Mouse (Mus musculus): ENCODE measurements around the gene Tril.

DNA sequence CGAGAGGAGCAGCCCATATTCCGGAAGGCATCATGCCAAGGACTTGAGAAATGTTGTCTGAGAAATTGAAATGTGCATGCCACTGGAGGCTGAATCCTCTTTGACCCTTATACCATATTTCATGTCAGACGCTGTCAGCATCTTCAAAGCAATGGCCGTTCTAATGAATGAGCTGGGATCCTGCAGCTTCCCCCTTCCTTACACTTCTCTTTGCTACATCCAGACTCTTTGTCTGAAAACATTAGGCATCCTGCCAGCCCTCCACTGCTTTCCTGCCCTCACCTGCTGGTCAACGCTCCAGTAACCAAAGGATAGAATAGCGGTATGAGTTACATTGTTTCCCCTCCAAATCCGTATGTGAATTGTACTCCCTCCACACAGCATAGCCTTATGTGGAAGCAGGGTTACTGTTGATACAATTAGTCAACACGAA, 14.0 kb downstream of the Tril start:
- TF ChIP-seq USF1 (IDR thresholded peaks at IDR 0.05; ENCODE audit: low read depth) (no peak), MYOD1 (IDR thresholded peaks at IDR 0.05; ENCODE audit: control insufficient read depth in 1 of 3, insufficient read length in 2 of 3, low read depth in 2 of 3) (no peak), POLR2A (IDR thresholded peaks at IDR 0.05; ENCODE audit: insufficient read length, low read depth) (no peak), MYOG (IDR thresholded peaks at IDR 0.05; ENCODE audit: control insufficient read depth in 1 of 3, insufficient read depth in 1 of 3, insufficient read length in 2 of 3, low read depth in 2 of 3) (no peak), CEBPB (IDR thresholded peaks at IDR 0.05; ENCODE audit: insufficient read depth, poor library complexity, severe bottlenecking) (no peak), POLR2AphosphoS2 (IDR thresholded peaks at IDR 0.05; ENCODE audit: insufficient read length, low read depth) (no peak), E2F4 (IDR thresholded peaks at IDR 0.05; ENCODE audit: insufficient read depth) (no peak), TCF12 (IDR thresholded peaks at IDR 0.05; ENCODE audit: insufficient read depth, poor library complexity, severe bottlenecking) (no peak)
